Mouse (Mus musculus) naive thymus-derived CD4-positive, alpha-beta T cell, adult 5 months (primary cell): Measurements from ENCODE around the gene Zfp429. TPM values are rescaled to one million over a fixed set of nuclear protein-coding genes. Genes with fewer than 3 reads are reported as not detected.

Experiments
- polyA plus RNA-seq: library from polyadenylated mRNA; unstranded; fragments of 100-300 nt; shearing (Covaris generic); gene quantifications from one replicate; pipeline ENCODE4 v1.2.1, GENCODE M21; 2017

Zfp429 gene
- 19.3 TPM for polyA plus RNA-seq

DNA sequence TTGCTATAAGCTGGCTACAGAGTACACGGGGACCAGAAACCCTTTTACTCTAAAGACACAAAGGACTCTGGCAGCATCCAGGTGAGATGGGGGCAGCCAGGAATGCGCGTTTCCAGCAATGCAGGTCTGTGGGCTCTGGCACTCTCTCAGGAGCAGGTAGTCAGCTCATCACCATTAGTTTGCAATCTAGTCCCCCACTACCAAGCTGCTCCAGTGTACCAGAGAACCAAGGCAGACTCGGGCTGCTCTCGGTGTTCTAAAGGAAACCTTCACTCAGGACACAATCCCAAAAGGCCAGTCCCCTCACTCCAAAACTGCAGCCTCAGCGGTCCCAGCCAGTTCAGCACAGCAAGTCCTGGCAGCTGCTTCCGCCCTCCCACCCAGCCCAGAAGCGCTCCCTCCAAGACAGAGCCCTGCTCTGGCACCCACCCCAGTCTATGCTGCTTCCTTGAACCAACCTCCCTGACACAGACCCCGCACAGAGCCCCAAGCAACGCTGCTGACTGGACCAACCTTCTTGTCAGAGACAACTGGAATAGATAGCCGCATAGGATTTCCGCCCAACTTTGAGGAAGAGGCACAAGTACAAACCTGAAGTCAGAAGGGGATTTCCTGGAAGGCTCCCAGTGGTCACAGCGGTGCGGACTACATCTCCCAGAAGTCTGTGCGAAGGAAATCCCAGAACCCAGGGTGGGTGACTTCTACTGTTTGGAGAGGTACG is at the start of gene Zfp429:
Gene Zfp429, minus strand, starts transcription at position 637 of the 721 bp plus-strand sequence.

GRCm38 (mm10) chr13:67421207-67421857 is 21.7 kb upstream of the Zfp429 start, which contains the start of gene Zfp459:
Zfp459 (minus strand) TSS chr13:67421418.

DNA sequence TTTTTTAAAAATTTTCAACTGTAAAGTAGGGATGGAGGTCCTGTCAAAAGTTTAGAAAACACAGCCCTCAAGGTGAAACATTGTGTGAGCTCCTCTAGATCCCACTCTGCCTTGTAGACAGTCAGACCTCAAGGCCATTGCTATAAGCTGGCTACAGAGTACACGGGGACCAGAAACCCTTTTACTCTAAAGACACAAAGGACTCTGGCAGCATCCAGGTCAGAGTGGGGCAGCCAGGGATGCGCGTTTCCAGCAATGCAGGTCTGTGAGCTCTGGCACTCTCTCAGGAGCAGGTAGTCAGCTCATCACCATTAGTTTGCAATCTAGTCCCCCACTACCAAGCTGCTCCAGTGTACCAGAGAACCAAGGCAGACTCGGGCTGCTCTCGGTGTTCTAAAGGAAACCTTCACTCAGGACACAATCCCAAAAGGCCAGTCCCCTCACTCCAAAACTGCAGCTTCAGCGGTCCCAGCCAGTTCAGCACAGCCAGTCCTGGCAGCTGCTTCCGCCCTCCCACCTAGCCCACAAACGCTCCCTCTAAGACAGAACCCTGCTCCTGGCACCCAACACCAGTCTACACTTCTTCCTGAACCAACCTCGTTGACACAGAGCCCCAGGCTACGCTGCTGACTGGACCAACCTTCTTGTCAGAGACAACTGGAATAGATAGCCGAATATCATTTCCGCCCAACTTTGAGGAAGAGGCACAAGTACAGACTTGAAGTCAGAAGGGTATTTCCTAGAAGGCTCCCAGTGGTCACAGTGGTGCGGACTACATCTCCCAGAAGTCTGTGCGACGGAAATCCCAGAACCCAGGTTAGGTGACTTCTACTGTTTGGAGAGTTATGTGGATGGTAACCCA is 24.3 kb downstream of the Zfp429 start, which contains the start of the genes Gm28041 and Zfp456:
Gene Gm28041, minus strand, starts transcription at position 684 of the 862 bp plus-strand sequence.
Gene Zfp456, minus strand, starts transcription at position 761 of the 862 bp plus-strand sequence.

GRCm38 (mm10) chr13:67360131-67360744 is 39.4 kb downstream of the Zfp429 start, which contains the start of the genes Gm28044 and Zfp953:
Gm28044 (minus strand) TSS chr13:67360536.
Zfp953 (minus strand) TSS chr13:67360605.

Other genes starting within 250 kb of the Zfp429 start
- gene Rsl1, start 226.6 kb downstream of the Zfp429 start, polyA plus RNA-seq = 6.2 TPM
- gene Zfp455, start 205.3 kb downstream of the Zfp429 start, polyA plus RNA-seq = 1.5 TPM
- gene Zfp458, start 121.4 kb downstream of the Zfp429 start, polyA plus RNA-seq = 0.98 TPM
- not detected for gene Zfp457, start 93.3 kb downstream of the Zfp429 start, polyA plus RNA-seq
- 5.7 TPM for gene Zfp595, start 67.2 kb downstream of the Zfp429 start, polyA plus RNA-seq
- not detected for gene Gm28044, start 39.3 kb downstream of the Zfp429 start, polyA plus RNA-seq
- 1.8 TPM for gene Zfp953, start 39.2 kb downstream of the Zfp429 start, polyA plus RNA-seq
- 2.2 TPM for gene Gm28041, start 24.1 kb downstream of the Zfp429 start, polyA plus RNA-seq
- gene Zfp456, start 24.0 kb downstream of the Zfp429 start, polyA plus RNA-seq = 4.7 TPM
- gene Zfp459, start 21.6 kb upstream of the Zfp429 start, polyA plus RNA-seq = 1.4 TPM
- gene Zfp874a, start 51.8 kb upstream of the Zfp429 start, polyA plus RNA-seq = 46.8 TPM
- gene Zfp874b, start 84.4 kb upstream of the Zfp429 start, polyA plus RNA-seq = 26.8 TPM
- 21.0 TPM for gene Zfp58, start 100.7 kb upstream of the Zfp429 start, polyA plus RNA-seq
- not detected for gene Gm26965, start 126.3 kb upstream of the Zfp429 start, polyA plus RNA-seq
- gene Zfp87, start 126.4 kb upstream of the Zfp429 start, polyA plus RNA-seq = 56.0 TPM
- gene Zfp748, start 154.0 kb upstream of the Zfp429 start, polyA plus RNA-seq = 16.7 TPM
- gene Zfp729b, start 209.9 kb upstream of the Zfp429 start, polyA plus RNA-seq = 5.0 TPM
- 4.9 TPM for gene Gm49345, start 237.9 kb upstream of the Zfp429 start, polyA plus RNA-seq
- gene Zfp729a, start 238.0 kb upstream of the Zfp429 start, polyA plus RNA-seq = 4.1 TPM